Mouse (Mus musculus) forebrain, embryonic 11.5 days (tissue): ENCODE measurements around the gene Tmem255a. TPM values are rescaled to one million over a fixed set of nuclear protein-coding genes. Genes with fewer than 3 reads are reported as not detected.
A peak's percentile ranks its signal among the peaks of the same experiment; 100 is the strongest.

ENCODE experiments used
- ATAC-seq: fragments of 200-750 bp; cut with Nextera tagmentation; replicated peaks from 2 replicates; pipeline ENCODE4 v1.8.0; 2017; ENCODE audit warnings: moderate TSS enrichment; ENCODE audit not compliant: low FRiP score
- DNase-seq: peaks from one replicate; pipeline ENCODE4 v3.0.0-alpha.2; 2017; ENCODE audit warnings: low spot score
- H3K27ac ChIP-seq: fragments of 300-500 bp; sonication (generic); 2 replicates; pipeline ENCODE4 v1.5.1; 2014; ENCODE audit warnings: low read depth, low read length
- H3K27me3 ChIP-seq: fragments of 300-500 bp; sonication (generic); 2 replicates; pipeline ENCODE4 v1.6.1; 2014; ENCODE audit warnings: mild to moderate bottlenecking, low read length, mixed read lengths; ENCODE audit not compliant: control insufficient read depth, insufficient read depth
- H3K36me3 ChIP-seq: fragments of 300-500 bp; sonication (generic); 2 replicates; pipeline ENCODE4 v1.6.1; 2014; ENCODE audit warnings: mild to moderate bottlenecking, low read length, moderate library complexity, mixed read lengths; ENCODE audit not compliant: control insufficient read depth, insufficient read depth
- H3K4me1 ChIP-seq: fragments of 300-500 bp; sonication (generic); replicated peaks from 2 replicates; pipeline ENCODE4 v1.6.1; 2014; ENCODE audit warnings: low read length, mixed read lengths; ENCODE audit not compliant: control insufficient read depth, insufficient read depth
- H3K4me2 ChIP-seq: fragments of 300-500 bp; sonication (generic); 2 replicates; pipeline ENCODE4 v1.6.1; 2014; ENCODE audit warnings: low read depth, mild to moderate bottlenecking, low read length, moderate library complexity, mixed read lengths; ENCODE audit not compliant: severe bottlenecking
- H3K4me3 ChIP-seq: fragments of 300-500 bp; sonication (generic); 2 replicates; pipeline ENCODE4 v1.5.1; 2014; ENCODE audit warnings: low read depth, low read length
- H3K9ac ChIP-seq: fragments of 300-500 bp; sonication (generic); 2 replicates; pipeline ENCODE4 v1.6.1; 2014; ENCODE audit warnings: low read length
- H3K9me3 ChIP-seq: fragments of 300-500 bp; sonication (generic); 2 replicates; pipeline ENCODE4 v1.6.1; 2016; ENCODE audit warnings: low read length, mixed read lengths; ENCODE audit not compliant: control insufficient read depth
- WGBS: fragments of 180-500 bp; shearing (Covaris S2); extraction: QIAGEN DNeasy Blood & Tissue Kit; methylation state at CpG from one replicate; pipeline ENCODE4 v1.1.7; 2014; 5-methylcytosine and 5-hydroxymethylcytosine counted together
- polyA plus RNA-seq: library from polyadenylated mRNA; unstranded; fragments of >200 nt; fragmentation: Nextera tagmentation; extraction: Ambion mirVana; gene quantifications from 2 replicates; pipeline ENCODE4 v1.2.1, GENCODE M21; 2014

Gene Tmem255a
- 13.7 and 13.8 TPM in 2 replicates for polyA plus RNA-seq

DNA sequence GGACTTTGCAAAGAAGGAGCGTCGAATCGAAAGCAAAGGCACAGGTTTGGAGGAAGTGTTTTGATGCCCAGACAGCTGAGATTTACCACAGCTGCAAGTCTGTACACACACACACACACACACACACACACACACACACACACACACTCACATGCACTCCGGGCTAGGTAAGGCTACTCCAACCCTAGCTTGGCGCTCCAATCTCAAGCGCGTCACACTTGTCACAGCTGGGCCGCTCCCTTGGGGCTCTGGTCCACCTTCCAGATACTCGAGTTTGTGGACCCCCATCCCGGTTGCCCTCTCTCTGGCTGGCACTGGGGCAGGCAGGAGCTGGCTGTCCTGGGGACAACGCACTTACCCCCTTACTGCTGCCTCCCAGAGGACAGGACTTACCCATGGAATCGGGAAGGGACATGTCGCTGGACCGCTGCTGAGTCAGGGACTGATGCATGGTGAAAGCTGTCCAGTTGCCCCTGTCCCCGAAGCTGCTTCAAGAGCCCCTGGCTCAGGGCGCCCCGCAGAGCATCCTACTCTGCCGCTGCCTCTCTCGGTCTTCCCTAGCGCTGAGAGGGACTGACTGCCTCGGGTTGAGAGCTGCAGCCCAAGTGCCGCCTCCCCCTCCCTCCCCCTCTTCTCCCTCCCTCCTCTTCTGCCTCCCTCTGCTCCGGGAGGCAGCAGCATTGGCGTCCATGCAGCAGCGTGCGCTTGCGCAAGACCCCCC lies at the start of gene Tmem255a:
Gene Tmem255a, minus strand, starts transcription at position 589 of the 721 bp plus-strand sequence.
- Histone ChIP-seq H3K4me1 (no peaks in the 10 kb centered on the region), H3K27ac (no peak within 1 kb of the TSS), H3K27me3 (no peaks in the 10 kb centered on the region), H3K36me3 (no peaks in the 10 kb centered on the region), H3K4me3 (peak within 1 kb of the TSS; percentile 29), H3K9me3 (no peaks in the 10 kb centered on the region), H3K9ac (no peak within 1 kb of the TSS), H3K4me2 (peak within 1 kb of the TSS; percentile 59)
- ATAC-seq (peak; percentile 61), DNase-seq (peak; percentile 66)
- WGBS = 23% methylated on average over 25 of the region's 27 CpGs

- H3K9me3 ChIP-seq = no peaks in the 10 kb centered on the region
- H3K36me3 ChIP-seq = no peaks in the 10 kb centered on the region
- no peaks in the 10 kb centered on the region for H3K4me1 ChIP-seq
- H3K9ac ChIP-seq = no peak overlapping the region
- WGBS = 44% methylated on average over 2 of the region's 2 CpGs
- ATAC-seq = no peak
- no peaks in the 10 kb centered on the region for H3K27me3 ChIP-seq
- DNase-seq = no peak
- no peak overlapping the region for H3K27ac ChIP-seq
- no peak overlapping the region for H3K4me2 ChIP-seq
- H3K4me3 ChIP-seq = no peak overlapping the region
Measured at GRCm38 (mm10) chrX:38259610-38260009, 7.4 kb upstream of the Tmem255a start.

DNA sequence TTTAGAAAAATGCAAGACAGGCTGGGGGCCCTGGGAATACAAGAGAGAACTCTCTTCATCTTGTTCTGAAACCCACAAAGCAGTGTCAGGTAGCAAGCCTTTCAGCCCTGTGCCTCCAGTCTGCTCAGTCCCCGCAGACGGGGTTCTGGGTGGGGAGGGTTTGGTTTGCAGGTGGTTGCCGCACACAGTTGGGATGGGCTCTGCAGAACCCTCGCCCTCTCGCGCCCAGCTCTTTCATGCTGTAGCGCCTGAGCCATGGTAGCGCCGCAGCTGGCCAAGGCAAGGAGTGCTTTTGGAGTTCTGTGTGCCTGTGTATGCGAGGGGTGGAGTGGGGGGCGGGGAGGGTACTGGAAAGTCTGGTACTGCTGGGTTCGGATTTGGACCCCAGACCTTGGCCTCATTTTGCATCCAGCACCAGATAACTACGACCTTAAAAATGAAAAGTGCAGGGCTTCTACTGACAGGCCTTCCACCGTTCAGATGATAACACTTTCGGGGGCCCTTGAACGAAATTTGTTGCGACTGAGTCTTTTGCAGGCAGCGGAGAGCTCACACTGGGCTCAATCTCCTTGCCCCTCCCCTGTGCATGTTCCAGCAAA lies 1.8 kb downstream of the Tmem255a start:
- peak; percentile 65 for DNase-seq
- Histone ChIP-seq H3K27me3 (no peaks in the 10 kb centered on the region), H3K9me3 (no peaks in the 10 kb centered on the region), H3K27ac (no peak overlapping the region), H3K9ac (no peak overlapping the region), H3K4me3 (peak overlapping the region; percentile 29; the same call in 1 of the 2 replicates), H3K4me1 (no peaks in the 10 kb centered on the region), H3K4me2 (peak overlapping the region; percentile 59), H3K36me3 (no peaks in the 10 kb centered on the region)
- 21% methylated on average over 18 of the region's 18 CpGs for WGBS
- peak; percentile 44; the same call in 1 of the 2 replicates for ATAC-seq

DNA sequence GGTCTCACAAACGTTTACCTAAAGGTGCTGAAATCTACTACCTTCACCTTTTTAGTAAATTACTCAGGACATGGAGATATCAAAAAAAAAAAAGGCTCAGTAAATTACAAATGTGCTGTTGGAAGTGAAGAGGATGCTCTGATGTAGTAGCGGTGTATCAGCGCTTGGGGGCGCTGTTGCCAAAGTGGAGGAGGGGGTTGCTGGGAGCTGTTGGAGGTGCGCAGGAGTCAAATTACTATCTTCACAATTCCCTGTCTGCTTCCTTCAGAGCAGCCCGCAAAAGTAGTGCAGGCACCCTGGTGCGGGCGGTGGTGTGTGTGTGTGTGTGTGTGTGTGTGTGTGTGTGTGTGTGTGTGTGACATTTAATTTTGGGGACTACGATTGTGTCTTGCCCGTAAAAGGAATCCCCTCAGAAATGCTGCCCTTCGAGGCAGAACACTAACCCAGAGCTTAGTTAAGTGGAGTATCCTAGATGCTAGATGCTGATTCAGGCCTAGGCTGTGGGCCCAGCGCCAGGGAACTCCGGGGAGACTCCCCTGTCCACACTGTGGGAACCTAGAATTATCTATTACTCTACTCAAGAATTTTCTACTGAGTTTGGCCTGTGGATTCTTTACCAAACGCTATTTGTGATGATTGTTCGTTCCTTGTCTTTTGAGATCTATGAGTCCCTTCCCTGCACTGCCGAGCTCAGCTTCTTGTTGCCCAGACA lies 2.4 kb downstream of the Tmem255a start:
- Histone ChIP-seq H3K27ac (no peak overlapping the region), H3K9me3 (no peaks in the 10 kb centered on the region), H3K27me3 (no peaks in the 10 kb centered on the region), H3K4me3 (no peak overlapping the region; the same call in 1 of the 2 replicates), H3K36me3 (no peaks in the 10 kb centered on the region), H3K4me1 (no peaks in the 10 kb centered on the region), H3K9ac (no peak overlapping the region), H3K4me2 (peak overlapping the region; percentile 59; the same call in 1 of the 2 replicates)
- ATAC-seq = peak; percentile 50
- DNase-seq = peak; percentile 78
- WGBS = 17% methylated on average over 16 of the region's 16 CpGs

- no peaks in the 10 kb centered on the region for H3K9me3 ChIP-seq
- no peaks in the 10 kb centered on the region for H3K4me1 ChIP-seq
- DNase-seq (no peak), ATAC-seq (no peak)
- WGBS = 43% methylated on average over 5 of the region's 5 CpGs
- no peak overlapping the region for H3K27ac ChIP-seq
- H3K4me2 ChIP-seq = no peak overlapping the region
- no peak overlapping the region for H3K4me3 ChIP-seq
- no peaks in the 10 kb centered on the region for H3K27me3 ChIP-seq
- no peaks in the 10 kb centered on the region for H3K36me3 ChIP-seq
- H3K9ac ChIP-seq = no peak overlapping the region
Measured at GRCm38 (mm10) chrX:38247601-38248000, 4.6 kb downstream of the Tmem255a start.

GRCm38 (mm10) chrX:38247108-38247507 lies 5.1 kb downstream of the Tmem255a start:
- DNase-seq (no peak), ATAC-seq (no peak)
- no peak overlapping the region for H3K27ac ChIP-seq
- no peak overlapping the region for H3K9ac ChIP-seq
- 43% methylated on average over 6 of the region's 6 CpGs for WGBS
- no peaks in the 10 kb centered on the region for H3K27me3 ChIP-seq
- no peaks in the 10 kb centered on the region for H3K36me3 ChIP-seq
- H3K9me3 ChIP-seq = no peaks in the 10 kb centered on the region
- no peaks in the 10 kb centered on the region for H3K4me1 ChIP-seq
- no peak overlapping the region for H3K4me2 ChIP-seq
- no peak overlapping the region for H3K4me3 ChIP-seq

DNA sequence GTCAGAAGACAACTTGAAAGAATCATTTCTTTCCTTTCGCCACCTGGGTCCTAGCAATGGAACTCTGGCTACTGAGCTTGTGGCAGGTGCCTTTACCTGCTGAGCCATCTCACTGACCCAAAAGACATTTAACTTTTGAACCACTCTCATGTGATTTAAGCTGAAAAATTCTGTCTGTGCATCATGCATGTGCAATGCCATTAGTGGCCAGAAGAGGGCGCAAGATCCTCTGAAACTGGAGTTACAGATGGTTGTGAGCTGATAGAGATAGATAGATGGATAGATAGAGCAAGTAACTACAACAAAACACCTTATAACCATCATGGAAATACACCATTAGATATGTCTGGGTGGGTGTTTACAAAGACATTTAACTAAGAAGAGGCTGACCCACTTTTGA lies 14.5 kb downstream of the Tmem255a start:
- ATAC-seq = no peak

GRCm38 (mm10) chrX:38229888-38230287 lies 22.4 kb downstream of the Tmem255a start:
- no peak overlapping the region for H3K27ac ChIP-seq
- H3K9ac ChIP-seq = no peak overlapping the region
- WGBS = 78% methylated on average over 1 of the region's 1 CpGs
- no peaks in the 10 kb centered on the region for H3K9me3 ChIP-seq
- H3K36me3 ChIP-seq = no peaks in the 10 kb centered on the region
- ATAC-seq (no peak), DNase-seq (no peak)
- no peaks in the 10 kb centered on the region for H3K27me3 ChIP-seq
- H3K4me2 ChIP-seq = no peak overlapping the region
- no peaks in the 10 kb centered on the region for H3K4me1 ChIP-seq
- H3K4me3 ChIP-seq = no peak overlapping the region

More for the DNA sequence above, 14.5 kb downstream of the Tmem255a start:
- H3K27ac ChIP-seq = no peak overlapping the region
- 23% methylated on average over 2 of the region's 2 CpGs for WGBS
- no peaks in the 10 kb centered on the region for H3K27me3 ChIP-seq
- no peaks in the 10 kb centered on the region for H3K4me1 ChIP-seq
- H3K4me3 ChIP-seq = no peak overlapping the region
- no peak overlapping the region for H3K9ac ChIP-seq
- peak; percentile 63 for DNase-seq
- no peaks in the 10 kb centered on the region for H3K9me3 ChIP-seq
- no peak overlapping the region for H3K4me2 ChIP-seq
- H3K36me3 ChIP-seq = no peaks in the 10 kb centered on the region
